Mouse (Mus musculus) ES-Bruce4 (cell line): ENCODE results near the gene Lasp1. TPM values are rescaled to one million over a fixed set of nuclear protein-coding genes. Genes with fewer than 3 reads are reported as not detected.

ENCODE experiments used
- H3K27ac ChIP-seq: 2 replicates; pipeline ENCODE4 v1.5.1; 2012; ENCODE audit warnings: low read length, inconsistent platforms; ENCODE audit not compliant: insufficient read depth
- H3K27me3 ChIP-seq: 2 replicates; pipeline ENCODE4 v1.6.1; 2012; ENCODE audit warnings: mild to moderate bottlenecking, low read length, inconsistent platforms; ENCODE audit not compliant: control insufficient read depth, poor library complexity, insufficient read depth, severe bottlenecking
- H3K36me3 ChIP-seq: 2 replicates; pipeline ENCODE4 v1.6.1; 2012; ENCODE audit warnings: inconsistent platforms, mild to moderate bottlenecking, low read length, moderate library complexity; ENCODE audit not compliant: control insufficient read depth, poor library complexity, insufficient read depth, severe bottlenecking
- H3K4me1 ChIP-seq: one replicate; pipeline ENCODE4 v1.8.1; 2011; ENCODE audit warnings: low read length; ENCODE audit not compliant: control insufficient read depth, insufficient read depth
- H3K4me3 ChIP-seq: 2 replicates; pipeline ENCODE4 v1.5.1; 2011; ENCODE audit warnings: low read depth, mild to moderate bottlenecking, low read length
- H3K9ac ChIP-seq: 2 replicates; pipeline ENCODE4 v1.6.1; 2012; ENCODE audit warnings: low read depth, mild to moderate bottlenecking, inconsistent platforms; ENCODE audit not compliant: poor library complexity, severe bottlenecking
- H3K9me3 ChIP-seq: replicated peaks from 2 replicates; pipeline ENCODE4 v1.6.1; 2012; ENCODE audit warnings: mild to moderate bottlenecking, low read length, inconsistent platforms; ENCODE audit not compliant: control insufficient read depth, poor library complexity, insufficient read depth, severe bottlenecking
- CTCF ChIP-seq: IDR thresholded peaks from one replicate; pipeline ENCODE4 v1.8.1; 2011; ENCODE audit warnings: low read depth, low read length
- EP300 ChIP-seq: IDR thresholded peaks from 2 replicates; pipeline ENCODE4 v1.6.1; 2011; ENCODE audit warnings: low read depth, low read length; ENCODE audit not compliant: insufficient read depth
- POLR2A ChIP-seq: IDR thresholded peaks from one replicate; pipeline ENCODE4 v1.8.1; 2011; ENCODE audit warnings: low read length; ENCODE audit not compliant: insufficient read depth
- polyA plus RNA-seq: library from polyadenylated mRNA; stranded (reverse); fragments of >200 nt; gene quantifications from 2 replicates; pipeline ENCODE4 v1.2.4, GENCODE M21; 2011; ENCODE audit warnings: low read depth; ENCODE audit not compliant: missing spikeins, insufficient read depth, insufficient read length

The Lasp1 gene
- polyA plus RNA-seq, 1 experiment = 231 TPM

GRCm38 (mm10) chr11:97820840-97821239 is 22.0 kb downstream of the Lasp1 start:
- H3K9ac ChIP-seq = no peak overlapping the region
- H3K4me3 ChIP-seq = no peak overlapping the region
- H3K9me3 ChIP-seq = no peaks in the 10 kb centered on the region
- peaks cover 26% of the 10 kb centered on the region for H3K36me3 ChIP-seq
- TF ChIP-seq EP300 = no peak
- no peak for TF ChIP-seq POLR2A
- no peak for TF ChIP-seq CTCF
- H3K27me3 ChIP-seq = no peaks in the 10 kb centered on the region
- peaks cover 13% of the 10 kb centered on the region for H3K4me1 ChIP-seq
- H3K27ac ChIP-seq = no peak overlapping the region

- Histone ChIP-seq H3K9me3 (no peaks in the 10 kb centered on the region), H3K27ac (no peak overlapping the region), H3K27me3 (no peaks in the 10 kb centered on the region), H3K4me3 (no peak overlapping the region), H3K36me3 (peaks cover 26% of the 10 kb centered on the region), H3K9ac (no peak overlapping the region), H3K4me1 (peaks cover 18% of the 10 kb centered on the region)
- TF ChIP-seq CTCF = no peak
Observed at GRCm38 (mm10) chr11:97821401-97822064, 22.7 kb downstream of the Lasp1 start.

DNA sequence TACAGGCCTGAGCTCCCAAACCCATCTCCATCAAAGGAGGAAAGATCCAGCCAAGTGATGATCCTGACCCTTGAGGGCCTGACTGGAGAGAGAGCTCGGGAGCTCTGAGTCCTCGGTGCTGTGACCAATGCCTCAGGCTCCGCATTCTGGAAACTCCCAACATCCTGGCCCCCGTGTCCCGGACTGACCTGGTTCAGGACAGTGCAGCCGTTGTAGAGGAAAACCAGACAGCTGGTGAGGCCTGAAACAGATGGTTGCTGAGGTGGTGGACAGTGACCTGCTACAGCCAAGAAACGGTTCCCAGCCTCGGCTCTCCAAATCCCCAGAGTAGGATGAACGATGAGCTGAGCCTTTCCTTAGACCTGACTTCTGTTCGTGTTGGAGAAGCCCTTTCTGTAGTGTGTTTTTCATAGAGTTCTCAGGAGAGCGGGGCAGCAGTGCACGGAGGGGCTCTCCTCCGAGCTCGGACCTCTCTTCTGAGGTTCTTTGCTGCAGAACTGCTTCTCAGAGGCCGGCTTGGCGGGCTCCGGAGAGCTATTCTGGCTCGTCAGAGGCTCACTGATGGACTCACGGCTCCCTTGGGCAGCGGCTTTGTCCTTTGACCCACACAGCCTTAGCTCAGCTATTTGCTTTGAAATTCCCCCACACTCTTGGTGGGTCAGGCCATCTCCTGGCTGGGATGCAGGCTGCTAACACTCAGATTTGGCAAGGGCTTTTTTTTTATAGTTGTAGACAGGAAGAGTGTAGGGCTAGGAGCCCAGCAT is 24.2 kb downstream of the Lasp1 start:
- peaks cover 33% of the 10 kb centered on the region for H3K36me3 ChIP-seq

DNA sequence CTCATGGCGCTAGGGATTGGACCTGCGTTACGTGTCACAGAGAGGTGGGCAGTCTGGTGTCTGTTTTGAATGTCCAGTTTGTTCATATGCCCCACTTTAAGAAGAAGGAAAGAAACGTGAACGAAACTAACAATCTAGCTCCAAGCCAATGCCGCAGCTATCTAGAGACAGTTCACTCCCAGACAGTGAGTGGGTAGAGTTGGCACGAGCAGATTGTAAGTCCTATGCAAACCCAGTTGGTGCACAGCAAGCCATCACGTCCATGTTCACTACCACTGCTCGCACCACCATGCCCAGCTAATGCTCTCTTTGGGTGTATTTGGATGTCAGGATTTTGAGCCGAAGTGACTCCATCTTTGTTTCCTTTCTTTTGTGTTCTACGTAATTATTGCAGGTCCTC is 25.4 kb downstream of the Lasp1 start:
- TF ChIP-seq CTCF (no peak), EP300 (no peak)
- H3K4me1 ChIP-seq = peaks cover 17% of the 10 kb centered on the region
- H3K9ac ChIP-seq = no peak overlapping the region
- no peaks in the 10 kb centered on the region for H3K9me3 ChIP-seq
- no peaks in the 10 kb centered on the region for H3K27me3 ChIP-seq
- H3K27ac ChIP-seq = no peak overlapping the region
- H3K36me3 ChIP-seq = peaks cover 33% of the 10 kb centered on the region
- H3K4me3 ChIP-seq = no peak overlapping the region

More for the DNA sequence above, 24.2 kb downstream of the Lasp1 start:
- no peaks in the 10 kb centered on the region for H3K9me3 ChIP-seq
- peaks cover 17% of the 10 kb centered on the region for H3K4me1 ChIP-seq
- no peak overlapping the region for H3K27ac ChIP-seq
- H3K9ac ChIP-seq = no peak overlapping the region
- no peaks in the 10 kb centered on the region for H3K27me3 ChIP-seq
- TF ChIP-seq CTCF = no peak
- no peak for TF ChIP-seq POLR2A
- TF ChIP-seq EP300 = no peak
- H3K4me3 ChIP-seq = no peak overlapping the region

DNA sequence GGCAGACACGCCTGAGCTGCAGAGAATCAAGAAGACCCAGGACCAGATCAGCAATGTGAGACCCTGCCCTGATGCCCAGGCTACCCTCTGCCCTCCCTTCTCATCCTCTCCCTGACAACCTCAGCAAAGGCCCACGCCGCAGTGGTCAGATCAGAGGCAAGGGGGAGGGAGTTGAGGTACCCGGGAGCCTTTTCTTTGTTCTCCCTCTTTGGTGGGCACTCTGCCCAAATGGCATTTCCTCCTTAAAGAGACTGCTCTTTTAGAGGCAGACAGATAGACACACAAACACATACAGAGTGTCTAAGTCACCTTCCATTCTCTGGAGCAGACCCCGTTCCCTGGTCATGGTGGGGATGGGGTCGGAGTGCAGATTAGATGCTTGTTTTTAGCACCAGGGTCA is 26.1 kb downstream of the Lasp1 start:
- no peak for TF ChIP-seq POLR2A
- TF ChIP-seq EP300 = no peak
- no peaks in the 10 kb centered on the region for H3K27me3 ChIP-seq
- peaks cover 15% of the 10 kb centered on the region for H3K4me1 ChIP-seq
- peak overlapping the region; percentile 46; the same call in 1 of the 2 replicates for H3K27ac ChIP-seq
- no peak overlapping the region for H3K4me3 ChIP-seq
- no peaks in the 10 kb centered on the region for H3K9me3 ChIP-seq
- no peak overlapping the region for H3K9ac ChIP-seq
- H3K36me3 ChIP-seq = peaks cover 29% of the 10 kb centered on the region

DNA sequence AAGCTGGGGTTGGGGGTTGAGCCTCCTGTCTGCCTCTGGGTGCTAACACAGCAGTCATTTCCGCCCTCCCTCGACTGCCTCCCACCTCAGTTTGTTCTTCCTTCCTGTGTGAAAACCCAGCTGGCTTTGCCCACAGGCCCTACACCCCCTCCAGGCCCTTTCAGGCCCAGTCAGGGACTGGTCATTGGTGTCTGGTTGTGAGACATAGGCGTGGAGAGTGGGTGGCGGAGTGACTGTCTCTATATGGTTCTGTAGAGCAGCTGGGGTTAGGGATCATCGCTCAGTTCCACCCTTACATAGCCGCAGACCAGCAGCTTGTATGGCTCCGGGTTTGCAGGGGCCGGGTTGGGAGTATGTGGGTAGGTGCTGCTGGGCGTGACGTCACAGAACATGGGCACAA is 26.5 kb downstream of the Lasp1 start:
- peak overlapping the region; percentile 46 for H3K27ac ChIP-seq
- TF ChIP-seq POLR2A (no peak), CTCF (no peak), EP300 (no peak)
- H3K4me1 ChIP-seq = peaks cover 18% of the 10 kb centered on the region
- H3K9ac ChIP-seq = no peak overlapping the region
- H3K36me3 ChIP-seq = peaks cover 29% of the 10 kb centered on the region
- H3K9me3 ChIP-seq = no peaks in the 10 kb centered on the region
- H3K4me3 ChIP-seq = no peak overlapping the region
- H3K27me3 ChIP-seq = no peaks in the 10 kb centered on the region
